Mouse (Mus musculus): ENCODE results near the gene Cks1b.

DNA sequence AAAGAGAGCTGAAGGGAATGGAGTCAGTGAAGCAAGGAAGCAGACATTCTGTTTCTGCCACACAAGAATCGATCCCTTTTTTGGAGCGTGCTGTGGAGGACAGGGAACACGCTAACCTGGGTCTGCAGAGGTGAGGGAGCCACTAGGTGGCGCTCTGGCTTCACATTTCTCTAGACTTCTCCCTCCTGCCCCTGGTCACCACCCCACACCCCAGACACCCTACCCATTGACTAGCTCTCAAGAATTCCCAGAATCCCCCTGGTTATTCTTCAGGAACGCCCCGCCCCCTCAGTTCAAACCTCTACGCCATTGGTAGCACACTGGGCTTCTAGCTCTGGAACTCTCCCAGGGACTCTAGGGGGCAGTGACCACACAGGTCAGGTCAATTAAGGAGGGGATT is 31.4 kb upstream of the Cks1b start:
- no peak for TF ChIP-seq POLR2A (IDR thresholded peaks at IDR 0.05; ENCODE audit: control insufficient read depth, low read depth, low read length)
- peak; percentile 88 for TF ChIP-seq CTCF (IDR thresholded peaks at IDR 0.05; ENCODE audit: control insufficient read depth, insufficient read depth, insufficient replicate concordance, low read depth, low read length)

All from testis, adult 2 months (tissue).